Mouse (Mus musculus) olfactory bulb, adult 2 months (tissue): ENCODE measurements around the gene Sarm1. TPM values are rescaled to one million over a fixed set of nuclear protein-coding genes. Genes with fewer than 3 reads are reported as not detected.

Experiments used
- H3K27ac ChIP-seq: fragments of 200-500 bp; 2 replicates; pipeline ENCODE4 v1.5.1; 2012; ENCODE audit warnings: low read depth, low read length; ENCODE audit not compliant: insufficient read depth
- H3K4me1 ChIP-seq: fragments of 200-500 bp; 2 replicates; pipeline ENCODE4 v1.6.1; 2012; ENCODE audit warnings: low read length; ENCODE audit not compliant: control insufficient read depth, insufficient read depth
- H3K4me3 ChIP-seq: fragments of 200-500 bp; 2 replicates; pipeline ENCODE4 v1.5.1; 2012; ENCODE audit warnings: mild to moderate bottlenecking, low read depth, low read length, moderate library complexity; ENCODE audit not compliant: insufficient read depth
- CTCF ChIP-seq: fragments of 200-500 bp; IDR thresholded peaks from 2 replicates; pipeline ENCODE4 v1.5.1; 2012; ENCODE audit warnings: low read depth, mild to moderate bottlenecking, low read length, moderate library complexity; ENCODE audit not compliant: insufficient read depth
- POLR2A ChIP-seq: fragments of 200-500 bp; IDR thresholded peaks from 2 replicates; pipeline ENCODE4 v1.6.1; 2012; ENCODE audit warnings: mild to moderate bottlenecking, low read depth, low read length, moderate library complexity; ENCODE audit not compliant: insufficient read depth
- WGBS: fragments of 180-500 bp; shearing (Covaris S2); methylation state at CpG from one replicate; pipeline ENCODE4 v1.1.7; 2018; 5-methylcytosine and 5-hydroxymethylcytosine counted together
- polyA plus RNA-seq: library from polyadenylated mRNA; stranded (reverse); fragments of >200 nt; gene quantifications from 2 replicates; pipeline ENCODE4 v1.2.4, GENCODE M21; 2012; ENCODE audit warnings: low replicate concordance; ENCODE audit not compliant: missing spikeins, insufficient read depth, insufficient read length

Sarm1 gene
- polyA plus RNA-seq, 1 experiment = not detected

- WGBS = 73% methylated on average over 6 of the region's 6 CpGs
- Histone ChIP-seq H3K27ac (no peak overlapping the region), H3K4me3 (no peak overlapping the region), H3K4me1 (no peaks in the 10 kb centered on the region)
- TF ChIP-seq CTCF = no peak
- TF ChIP-seq POLR2A = no peak
Measured at GRCm38 (mm10) chr11:78531046-78531445, 33.5 kb upstream of the Sarm1 start.

GRCm38 (mm10) chr11:78530001-78530400, 32.4 kb upstream of the Sarm1 start:
- 92% methylated on average over 12 of the region's 12 CpGs for WGBS

GRCm38 (mm10) chr11:78528714-78529113, 31.2 kb upstream of the Sarm1 start:
- H3K4me1 ChIP-seq = no peaks in the 10 kb centered on the region
- no peak overlapping the region for H3K4me3 ChIP-seq
- 85% methylated on average over 9 of the region's 9 CpGs for WGBS
- no peak overlapping the region for H3K27ac ChIP-seq
- no peak for TF ChIP-seq POLR2A
- no peak for TF ChIP-seq CTCF

More at GRCm38 (mm10) chr11:78530001-78530400, 32.4 kb upstream of the Sarm1 start:
- H3K4me1 ChIP-seq = no peaks in the 10 kb centered on the region
- no peak overlapping the region for H3K4me3 ChIP-seq
- H3K27ac ChIP-seq = no peak overlapping the region
- TF ChIP-seq CTCF (no peak), POLR2A (no peak)

GRCm38 (mm10) chr11:78524838-78525237, 27.3 kb upstream of the Sarm1 start:
- H3K27ac ChIP-seq = no peak overlapping the region
- no peaks in the 10 kb centered on the region for H3K4me1 ChIP-seq
- H3K4me3 ChIP-seq = no peak overlapping the region
- TF ChIP-seq CTCF (no peak), POLR2A (no peak)
- 22% methylated on average over 2 of the region's 2 CpGs for WGBS

GRCm38 (mm10) chr11:78523241-78523955, 25.8 kb upstream of the Sarm1 start:
- H3K4me3 ChIP-seq = no peak overlapping the region
- WGBS = 73% methylated on average over 9 of the region's 9 CpGs
- H3K4me1 ChIP-seq = no peaks in the 10 kb centered on the region
- H3K27ac ChIP-seq = no peak overlapping the region; the same call in 1 of the 2 replicates
- no peak for TF ChIP-seq CTCF
- TF ChIP-seq POLR2A = no peak

GRCm38 (mm10) chr11:78522481-78522997, 25.0 kb upstream of the Sarm1 start:
- WGBS = 100% methylated on average over 1 of the region's 1 CpGs
- Histone ChIP-seq H3K27ac (0 out of 2 replicates have a peak overlapping the region, but pooled peaks have one; percentile 32), H3K4me1 (no peaks in the 10 kb centered on the region), H3K4me3 (no peak overlapping the region)
- TF ChIP-seq CTCF (no peak), POLR2A (no peak)

- 80% methylated on average over 3 of the region's 3 CpGs for WGBS
- Histone ChIP-seq H3K4me1 (no peaks in the 10 kb centered on the region), H3K27ac (0 out of 2 replicates have a peak overlapping the region, but pooled peaks have one; percentile 32), H3K4me3 (no peak overlapping the region)
- TF ChIP-seq POLR2A = no peak
- TF ChIP-seq CTCF = no peak
Measured at GRCm38 (mm10) chr11:78521880-78522279, 24.3 kb upstream of the Sarm1 start.

- Histone ChIP-seq H3K27ac (no peak overlapping the region), H3K4me1 (no peaks in the 10 kb centered on the region), H3K4me3 (no peak overlapping the region)
- TF ChIP-seq CTCF (no peak), POLR2A (no peak)
- WGBS = 75% methylated on average over 10 of the region's 10 CpGs
Measured at GRCm38 (mm10) chr11:78518931-78519330, 21.4 kb upstream of the Sarm1 start.

- no peak for TF ChIP-seq CTCF
Measured at GRCm38 (mm10) chr11:78515549-78516325, 18.2 kb upstream of the Sarm1 start.

More at GRCm38 (mm10) chr11:78515549-78516325, 18.2 kb upstream of the Sarm1 start:
- Histone ChIP-seq H3K27ac (no peak overlapping the region), H3K4me3 (no peak overlapping the region), H3K4me1 (no peaks in the 10 kb centered on the region)
- 67% methylated on average over 2 of the region's 2 CpGs for WGBS
